Mouse (Mus musculus) liver, embryonic 15.5 days (tissue): Measurements from ENCODE around the gene Cd19. TPM values are rescaled to one million over a fixed set of nuclear protein-coding genes. Genes with fewer than 3 reads are reported as not detected.

Experiments used
- ATAC-seq: fragments of 200-750 bp; cut with Nextera tagmentation; 2 replicates; pipeline ENCODE4 v1.8.0; 2017; ENCODE audit warnings: moderate number of reproducible peaks, mild to moderate bottlenecking, moderate library complexity; ENCODE audit not compliant: insufficient read depth
- H3K27ac ChIP-seq: fragments of 300-500 bp; sonication (generic); replicated peaks from 2 replicates; pipeline ENCODE4 v1.5.1; 2015; ENCODE audit warnings: mild to moderate bottlenecking, inconsistent platforms
- H3K27me3 ChIP-seq: fragments of 300-500 bp; sonication (generic); 2 replicates; pipeline ENCODE4 v1.6.1; 2015; ENCODE audit warnings: mild to moderate bottlenecking, inconsistent platforms
- H3K36me3 ChIP-seq: fragments of 300-500 bp; sonication (generic); replicated peaks from 2 replicates; pipeline ENCODE4 v1.6.1; 2015; ENCODE audit warnings: moderate library complexity, mild to moderate bottlenecking, inconsistent platforms
- H3K4me1 ChIP-seq: fragments of 300-500 bp; sonication (generic); replicated peaks from 2 replicates; pipeline ENCODE4 v1.6.1; 2015; ENCODE audit warnings: inconsistent platforms
- H3K4me2 ChIP-seq: fragments of 300-500 bp; sonication (generic); 2 replicates; pipeline ENCODE4 v1.6.1; 2015; ENCODE audit warnings: moderate library complexity, mild to moderate bottlenecking, inconsistent platforms
- H3K4me3 ChIP-seq: fragments of 300-500 bp; sonication (generic); replicated peaks from 2 replicates; pipeline ENCODE4 v1.5.1; 2015; ENCODE audit warnings: mild to moderate bottlenecking, inconsistent platforms
- H3K9ac ChIP-seq: fragments of 300-500 bp; sonication (generic); 2 replicates; pipeline ENCODE4 v1.6.1; 2015; ENCODE audit warnings: moderate library complexity, mild to moderate bottlenecking, inconsistent platforms
- H3K9me3 ChIP-seq: fragments of 300-500 bp; sonication (generic); replicated peaks from 2 replicates; pipeline ENCODE4 v1.6.1; 2016; ENCODE audit warnings: inconsistent platforms
- WGBS: fragments of 180-500 bp; shearing (Covaris S2); methylation state at CpG from one replicate; pipeline ENCODE4 v1.1.7; 2015; ENCODE audit warnings: mixed read lengths; ENCODE audit not compliant: insufficient replicate concordance; 5-methylcytosine and 5-hydroxymethylcytosine counted together
- polyA plus RNA-seq: library from polyadenylated mRNA; unstranded; fragments of >200 nt; fragmentation: Nextera tagmentation; extraction: Ambion mirVana; gene quantifications from 2 replicates; pipeline ENCODE4 v1.2.1, GENCODE M21; 2015

Gene Cd19
- polyA plus RNA-seq, 1 experiment from 2014 or later, result 2.3 TPM

- under 1% methylated on average over 33 of the region's 33 CpGs for WGBS
- Histone ChIP-seq H3K27me3 (no peaks in the 10 kb centered on the region), H3K4me3 (peak within 1 kb of the TSS; percentile 74), H3K4me1 (peaks cover 37% of the 10 kb centered on the region), H3K9ac (peak within 1 kb of the TSS; percentile 63), H3K9me3 (no peaks in the 10 kb centered on the region), H3K4me2 (peak within 1 kb of the TSS; percentile 87), H3K27ac (peak within 1 kb of the TSS; percentile 63), H3K36me3 (peaks cover 14% of the 10 kb centered on the region)
- ATAC-seq, result peak; percentile 93
Measured at GRCm38 (mm10) chr7:126377278-126378158, 37.2 kb downstream of the Cd19 start, which contains the start of gene Spns1. TSS of gene Spns1 (minus strand) at chr7:126377450.

- Histone ChIP-seq H3K27me3 (no peaks in the 10 kb centered on the region), H3K4me1 (peaks cover 37% of the 10 kb centered on the region), H3K9ac (peak overlapping the region; percentile 63), H3K36me3 (peaks cover 20% of the 10 kb centered on the region), H3K4me2 (peak overlapping the region; percentile 87), H3K27ac (peak overlapping the region; percentile 43), H3K9me3 (no peaks in the 10 kb centered on the region), H3K4me3 (peak overlapping the region; percentile 74)
- peak; percentile 52 for ATAC-seq
- whole genome bisulfite sequencing, result 1% methylated on average over 27 of the region's 27 CpGs
Measured at GRCm38 (mm10) chr7:126376903-126377277, 37.8 kb downstream of the Cd19 start.

GRCm38 (mm10) chr7:126375012-126375411, 39.7 kb downstream of the Cd19 start:
- peaks cover 37% of the 10 kb centered on the region for H3K4me1 ChIP-seq
- H3K4me2 ChIP-seq, result peak overlapping the region; percentile 3; the same call in 1 of the 2 replicates
- no peaks in the 10 kb centered on the region for H3K27me3 ChIP-seq
- H3K36me3 ChIP-seq, result peaks cover 38% of the 10 kb centered on the region
- no peak for ATAC-seq
- H3K27ac ChIP-seq, result no peak overlapping the region
- no peak overlapping the region for H3K4me3 ChIP-seq
- WGBS, result 62% methylated on average over 5 of the region's 5 CpGs
- H3K9ac ChIP-seq, result no peak overlapping the region
- H3K9me3 ChIP-seq, result no peaks in the 10 kb centered on the region

GRCm38 (mm10) chr7:126374526-126374925, 40.2 kb downstream of the Cd19 start:
- H3K36me3 ChIP-seq, result peaks cover 43% of the 10 kb centered on the region
- H3K4me1 ChIP-seq, result peaks cover 40% of the 10 kb centered on the region
- no peak overlapping the region for H3K4me2 ChIP-seq
- 53% methylated on average over 6 of the region's 6 CpGs for WGBS
- no peaks in the 10 kb centered on the region for H3K27me3 ChIP-seq
- no peaks in the 10 kb centered on the region for H3K9me3 ChIP-seq
- H3K9ac ChIP-seq, result no peak overlapping the region
- no peak overlapping the region for H3K27ac ChIP-seq
- H3K4me3 ChIP-seq, result no peak overlapping the region
- ATAC-seq, result no peak

- Histone ChIP-seq H3K4me2 (no peak overlapping the region), H3K27ac (no peak overlapping the region), H3K27me3 (no peaks in the 10 kb centered on the region), H3K4me3 (no peak overlapping the region), H3K9me3 (no peaks in the 10 kb centered on the region), H3K4me1 (peaks cover 39% of the 10 kb centered on the region), H3K9ac (no peak overlapping the region), H3K36me3 (peaks cover 43% of the 10 kb centered on the region)
- 80% methylated on average over 9 of the region's 9 CpGs for WGBS
- ATAC-seq, result no peak
Measured at GRCm38 (mm10) chr7:126373007-126373406, 41.7 kb downstream of the Cd19 start.

- Histone ChIP-seq H3K27me3 (no peaks in the 10 kb centered on the region), H3K36me3 (peaks cover 43% of the 10 kb centered on the region), H3K27ac (no peak within 1 kb of the TSS), H3K4me2 (peak within 1 kb of the TSS; percentile 20; the same call in 1 of the 2 replicates), H3K9me3 (no peaks in the 10 kb centered on the region), H3K4me1 (peaks cover 12% of the 10 kb centered on the region; the same call in 1 of the 2 replicates), H3K4me3 (peak within 1 kb of the TSS; percentile 6; the same call in 1 of the 2 replicates), H3K9ac (no peak within 1 kb of the TSS)
- ATAC-seq, result peak; percentile 20; the same call in 1 of the 2 replicates
- 24% methylated on average over 13 of the region's 13 CpGs for WGBS
Measured at GRCm38 (mm10) chr7:126369393-126369792, 45.3 kb downstream of the Cd19 start, which contains the start of gene Lat. TSS of gene Lat (minus strand) at chr7:126369570.

- 62% methylated on average over 8 of the region's 8 CpGs for WGBS
- H3K4me3 ChIP-seq, result no peak overlapping the region
Measured at GRCm38 (mm10) chr7:126368367-126368766, 46.3 kb downstream of the Cd19 start.

GRCm38 (mm10) chr7:126367636-126368035, 47.1 kb downstream of the Cd19 start:
- Histone ChIP-seq H3K36me3 (peaks cover 31% of the 10 kb centered on the region), H3K9ac (no peak overlapping the region), H3K4me3 (no peak overlapping the region), H3K9me3 (no peaks in the 10 kb centered on the region), H3K27ac (no peak overlapping the region), H3K27me3 (no peaks in the 10 kb centered on the region), H3K4me2 (no peak overlapping the region), H3K4me1 (peaks cover 13% of the 10 kb centered on the region)
- no peak for ATAC-seq
- 62% methylated on average over 10 of the region's 10 CpGs for WGBS

More at GRCm38 (mm10) chr7:126368367-126368766, 46.3 kb downstream of the Cd19 start:
- Histone ChIP-seq H3K9me3 (no peaks in the 10 kb centered on the region), H3K27me3 (no peaks in the 10 kb centered on the region), H3K27ac (no peak overlapping the region), H3K4me1 (0 out of 2 replicates have a peak, but pooled peaks cover 7% of the 10 kb centered on the region), H3K9ac (no peak overlapping the region), H3K36me3 (peaks cover 38% of the 10 kb centered on the region), H3K4me2 (no peak overlapping the region)
- ATAC-seq, result no peak

GRCm38 (mm10) chr7:126363038-126363437, 51.7 kb downstream of the Cd19 start:
- no peaks in the 10 kb centered on the region for H3K9me3 ChIP-seq
- no peak overlapping the region for H3K4me2 ChIP-seq
- no peak overlapping the region for H3K9ac ChIP-seq
- peaks cover 14% of the 10 kb centered on the region for H3K4me1 ChIP-seq
- no peaks in the 10 kb centered on the region for H3K27me3 ChIP-seq
- no peak for ATAC-seq
- H3K27ac ChIP-seq, result no peak overlapping the region
- no peaks in the 10 kb centered on the region for H3K36me3 ChIP-seq
- no peak overlapping the region for H3K4me3 ChIP-seq
- WGBS, result 30% methylated on average over 6 of the region's 6 CpGs

GRCm38 (mm10) chr7:126359049-126359448, 55.6 kb downstream of the Cd19 start:
- no peak overlapping the region for H3K4me3 ChIP-seq
- 74% methylated on average over 13 of the region's 13 CpGs for WGBS
- H3K27ac ChIP-seq, result no peak overlapping the region
- H3K4me1 ChIP-seq, result peaks cover 53% of the 10 kb centered on the region
- H3K9ac ChIP-seq, result no peak overlapping the region
- no peaks in the 10 kb centered on the region for H3K36me3 ChIP-seq
- no peak for ATAC-seq
- H3K27me3 ChIP-seq, result no peaks in the 10 kb centered on the region
- H3K9me3 ChIP-seq, result no peaks in the 10 kb centered on the region
- no peak overlapping the region for H3K4me2 ChIP-seq
